Mouse (Mus musculus): ENCODE results near the gene Cdk5rap2. TPM values are rescaled to one million over a fixed set of nuclear protein-coding genes. Genes with fewer than 3 reads are reported as not detected.

Cdk5rap2 gene
- total RNA-seq (2017) = 26.9 and 27.7 TPM in 2 replicates

DNA sequence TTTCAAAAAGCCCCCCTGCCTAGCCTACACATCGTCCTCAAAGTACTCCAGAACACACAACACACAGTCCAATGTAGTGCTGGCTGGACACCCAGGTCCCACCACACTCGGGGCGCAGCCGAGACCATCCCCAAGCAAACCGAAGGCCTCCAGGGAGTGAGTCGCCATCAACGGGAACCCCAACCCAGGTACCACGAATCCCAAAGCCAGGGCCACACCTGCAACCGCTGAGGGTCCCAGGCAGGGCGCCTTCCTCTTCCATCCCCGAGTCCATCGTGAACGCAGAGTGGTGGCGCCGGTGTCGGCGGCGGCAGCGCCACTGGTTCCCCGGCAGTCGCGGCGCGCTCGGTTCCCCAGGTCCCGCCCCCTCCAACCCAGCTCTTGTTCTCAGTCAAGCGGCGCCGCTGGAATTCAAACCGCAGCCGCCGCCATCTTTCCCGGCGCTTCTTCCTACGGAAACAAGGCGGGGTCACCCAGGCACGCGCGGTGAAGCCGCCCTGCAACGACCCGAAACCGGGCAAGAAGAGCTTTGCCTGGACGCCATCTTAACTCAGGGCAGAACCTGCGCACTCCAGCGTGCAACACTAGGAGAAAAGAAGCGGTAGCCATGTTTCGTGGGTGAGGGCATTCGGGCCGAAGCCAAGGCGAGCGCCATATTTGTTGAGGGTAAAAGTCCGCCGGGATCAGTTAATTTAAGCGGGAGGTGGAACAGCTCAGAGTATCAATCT, at the start of gene Cdk5rap2:
Gene Cdk5rap2 (minus strand): TSS at position 450 of the 728 bp plus-strand sequence.
- ATAC-seq (ENCODE audit: extremely low read depth, insufficient number of reproducible peaks, low FRiP score, poor library complexity, severe bottlenecking) = peak; percentile 99

DNA sequence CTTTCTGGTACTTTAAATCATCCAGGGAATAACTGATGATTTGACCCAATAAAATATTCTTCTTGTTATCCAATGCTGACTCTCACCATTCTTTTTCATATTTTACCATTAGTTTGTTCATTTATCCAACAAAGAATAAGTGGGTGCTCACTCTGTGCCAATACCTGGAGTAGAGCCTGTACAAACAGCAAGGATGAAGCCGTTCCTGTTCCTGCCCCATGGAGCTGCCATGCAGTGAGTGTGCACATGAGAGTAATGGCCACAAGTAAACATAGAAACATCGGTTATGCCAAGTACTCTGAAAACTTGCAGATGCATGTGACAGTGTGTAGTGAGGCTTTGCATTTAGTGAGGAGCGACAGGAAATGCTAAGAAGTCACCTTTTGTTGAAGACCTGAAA, 41.9 kb upstream of the Cdk5rap2 start:
- no peak for ATAC-seq (ENCODE audit: extremely low read depth, insufficient number of reproducible peaks, low FRiP score, poor library complexity, severe bottlenecking)

DNA sequence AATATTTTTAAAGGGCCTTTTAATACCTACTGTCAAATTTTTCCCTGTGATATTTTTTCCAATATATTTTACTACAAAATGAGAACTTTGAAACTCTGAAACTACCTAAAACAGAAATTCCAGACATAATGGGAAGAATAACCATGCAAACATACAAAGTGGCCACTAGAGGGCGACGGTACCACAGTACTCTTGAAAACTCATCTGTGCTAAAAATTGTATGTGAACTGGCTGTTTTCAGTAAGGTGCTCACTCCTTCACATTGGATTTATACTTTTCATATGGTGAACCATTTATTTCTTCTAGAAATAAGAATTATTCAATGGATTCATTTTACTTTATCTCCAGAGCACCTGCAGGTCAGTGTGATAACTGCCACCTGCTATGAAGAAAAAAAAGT, 41.5 kb upstream of the Cdk5rap2 start:
- ATAC-seq (ENCODE audit: extremely low read depth, insufficient number of reproducible peaks, low FRiP score, poor library complexity, severe bottlenecking) = peak; percentile 82

DNA sequence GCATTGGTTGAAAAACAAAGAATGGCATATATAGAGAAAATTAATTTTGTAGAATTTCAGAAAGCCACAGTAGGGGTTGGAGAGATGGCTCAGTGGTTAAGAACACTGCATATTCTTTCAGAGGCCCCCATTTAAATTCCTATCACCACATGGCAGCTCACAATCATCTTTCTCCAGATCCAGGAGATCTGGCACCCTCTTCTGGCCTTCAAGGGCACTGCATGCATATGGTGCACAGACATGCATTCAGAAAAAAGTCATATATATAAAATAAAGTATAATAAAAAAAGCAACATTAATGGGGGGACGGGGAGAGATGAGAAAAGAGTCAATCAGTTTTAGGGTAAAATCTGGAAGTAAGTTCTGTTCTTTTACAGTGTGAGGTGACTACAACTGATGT, 39.4 kb upstream of the Cdk5rap2 start:
- no peak for ATAC-seq (ENCODE audit: extremely low read depth, insufficient number of reproducible peaks, low FRiP score, poor library complexity, severe bottlenecking)

DNA sequence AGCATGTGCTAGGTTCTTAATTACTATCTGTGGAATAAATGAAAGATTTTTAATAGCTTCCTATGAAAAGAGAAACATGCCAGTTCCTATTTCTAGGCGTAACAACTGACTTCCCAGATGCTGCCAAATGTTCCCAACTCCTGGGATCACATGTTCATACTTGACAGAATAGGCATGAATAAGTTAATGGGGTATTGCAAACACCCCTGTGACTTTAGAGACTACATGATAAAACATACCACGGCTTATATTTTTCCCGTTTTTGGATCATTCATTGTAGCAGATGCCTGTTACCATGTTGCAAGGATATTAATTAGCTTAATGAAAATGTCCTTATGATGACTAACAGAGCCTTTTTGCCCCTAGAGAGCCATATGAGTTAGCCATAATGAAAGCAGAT, 36.5 kb upstream of the Cdk5rap2 start:
- no peak for ATAC-seq (ENCODE audit: extremely low read depth, insufficient number of reproducible peaks, low FRiP score, poor library complexity, severe bottlenecking)

DNA sequence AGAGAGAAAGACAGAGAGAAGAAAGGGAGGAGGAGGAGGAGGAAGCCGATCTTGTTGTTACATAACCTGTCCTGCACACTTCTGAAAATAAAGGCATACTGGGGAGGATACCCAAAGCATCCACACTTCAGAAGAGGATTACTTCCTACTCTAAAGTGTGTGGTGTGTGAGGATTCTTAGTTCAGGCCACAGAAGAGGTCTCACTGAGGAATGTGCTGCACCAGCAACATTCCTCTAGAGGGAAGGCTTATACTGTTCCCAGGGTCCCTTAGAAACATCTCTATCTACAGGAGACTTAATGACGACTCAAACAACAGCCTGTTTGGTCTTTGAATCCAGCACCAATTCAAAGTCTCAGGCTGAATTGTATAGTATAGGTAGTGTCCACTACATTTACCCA, 10.0 kb upstream of the Cdk5rap2 start:
- ATAC-seq (ENCODE audit: extremely low read depth, insufficient number of reproducible peaks, low FRiP score, poor library complexity, severe bottlenecking) = no peak

DNA sequence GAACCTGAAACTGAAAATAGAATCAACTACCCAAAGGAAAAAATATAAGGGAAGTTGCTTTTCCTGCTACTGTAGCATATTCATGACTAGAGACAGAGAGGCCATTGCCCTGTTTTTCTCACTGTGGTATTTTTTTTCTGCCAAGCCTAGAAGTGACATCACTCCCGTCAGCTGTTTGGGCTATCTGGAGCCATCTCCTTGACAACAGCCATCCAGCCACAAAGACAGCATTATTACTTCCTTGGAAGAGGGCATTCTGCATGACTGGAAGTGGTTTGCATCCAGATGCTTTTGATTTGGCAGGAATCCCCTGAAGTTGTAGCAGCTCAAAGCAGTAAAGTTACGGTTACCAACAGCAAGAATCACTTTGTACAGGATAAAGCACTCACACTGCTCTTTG, 1.9 kb upstream of the Cdk5rap2 start:
- no peak for ATAC-seq (ENCODE audit: extremely low read depth, insufficient number of reproducible peaks, low FRiP score, poor library complexity, severe bottlenecking)

DNA sequence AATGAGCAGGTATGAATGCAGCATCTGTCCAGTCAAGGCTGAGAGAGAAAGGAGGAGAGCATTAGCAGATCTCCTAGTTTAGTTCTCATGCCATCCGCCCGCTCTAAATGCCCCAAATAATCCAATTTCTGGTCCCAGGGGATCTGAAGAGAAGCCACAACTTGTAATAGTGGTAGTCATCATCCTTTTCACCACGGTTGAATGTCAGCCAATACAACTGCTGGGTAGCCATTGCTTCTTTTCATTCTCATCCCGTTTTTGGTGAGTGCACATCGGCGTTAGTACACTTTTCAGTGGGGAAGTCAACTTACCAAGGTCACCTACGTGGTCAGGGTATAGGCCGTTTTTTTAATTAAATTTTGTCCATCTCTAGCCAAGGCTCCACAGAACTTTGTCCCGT, 787 bp downstream of the Cdk5rap2 start:
- no peak for ATAC-seq (ENCODE audit: extremely low read depth, insufficient number of reproducible peaks, low FRiP score, poor library complexity, severe bottlenecking)

DNA sequence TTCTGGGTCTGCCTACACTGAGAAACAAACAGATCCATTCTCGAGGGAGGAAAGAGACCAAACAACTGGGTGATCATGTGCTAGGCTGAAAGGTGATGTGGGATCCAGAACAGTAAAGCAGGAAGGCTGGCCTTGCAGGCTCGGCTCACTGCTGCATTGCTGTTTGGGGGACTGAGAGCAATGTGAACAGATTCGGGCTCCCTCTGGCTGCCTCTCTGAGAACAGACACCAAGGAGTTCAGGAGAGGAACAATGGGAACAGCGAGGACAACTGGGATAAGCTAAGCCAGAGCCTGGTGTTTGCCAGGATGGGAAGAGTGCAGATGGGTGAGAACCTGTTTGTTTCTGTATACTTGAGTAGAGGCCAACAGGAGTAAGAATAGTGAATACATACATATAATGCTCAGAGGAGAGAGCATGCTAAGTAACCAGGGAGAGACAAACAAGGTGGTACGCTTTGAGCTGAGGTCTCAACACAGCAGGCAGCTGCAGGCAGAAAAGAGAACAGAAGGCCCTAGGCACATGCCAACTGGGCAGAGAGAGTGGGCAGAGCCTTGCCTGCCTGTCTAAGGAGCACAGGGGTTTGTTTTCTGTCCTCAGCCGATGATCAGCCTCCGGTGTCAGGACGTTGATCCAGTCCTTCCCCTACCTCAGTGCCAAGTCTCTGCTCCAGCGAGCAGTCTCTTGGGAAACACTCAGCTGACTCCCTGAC, 8.0 kb downstream of the Cdk5rap2 start:
- ATAC-seq (ENCODE audit: extremely low read depth, insufficient number of reproducible peaks, low FRiP score, poor library complexity, severe bottlenecking) = no peak

DNA sequence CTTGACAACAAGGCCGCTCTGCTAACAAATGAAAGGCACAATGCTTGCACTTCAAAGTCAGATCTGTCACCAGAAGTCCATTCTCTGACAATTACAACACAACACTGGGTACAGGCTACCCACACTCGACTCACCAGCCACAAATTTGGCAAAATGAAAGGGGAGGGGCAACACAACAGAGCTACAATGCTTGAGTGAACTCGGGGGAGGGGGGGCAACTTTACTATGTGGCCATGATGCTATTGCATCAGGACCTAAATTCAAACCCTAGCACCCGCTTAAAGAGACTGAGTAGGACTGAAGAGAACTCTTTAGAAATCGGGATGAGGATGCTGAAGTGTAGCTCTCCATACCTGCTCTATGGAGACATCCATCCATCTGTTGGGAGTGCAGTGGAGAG, 10.8 kb downstream of the Cdk5rap2 start:
- ATAC-seq (ENCODE audit: extremely low read depth, insufficient number of reproducible peaks, low FRiP score, poor library complexity, severe bottlenecking) = no peak

DNA sequence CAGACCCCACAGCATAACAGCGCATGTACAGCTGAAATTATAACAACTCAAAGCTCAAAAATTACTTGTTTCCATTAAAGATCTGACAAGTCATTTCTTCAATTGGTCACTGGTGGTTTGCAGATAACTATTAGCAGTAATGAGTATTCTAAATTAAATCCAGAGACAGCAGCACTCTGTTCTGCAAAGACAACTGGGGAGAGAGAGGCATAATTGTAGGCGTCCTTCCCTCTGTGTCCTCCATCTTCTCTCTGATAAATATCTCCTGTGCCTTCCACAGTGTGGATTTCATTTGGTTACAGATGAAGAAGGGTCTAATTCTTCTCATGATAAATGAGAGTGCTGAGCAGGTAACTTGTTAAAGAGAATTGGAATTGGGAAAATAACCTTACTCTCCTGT, 11.2 kb downstream of the Cdk5rap2 start:
- ATAC-seq (ENCODE audit: extremely low read depth, insufficient number of reproducible peaks, low FRiP score, poor library complexity, severe bottlenecking) = no peak

DNA sequence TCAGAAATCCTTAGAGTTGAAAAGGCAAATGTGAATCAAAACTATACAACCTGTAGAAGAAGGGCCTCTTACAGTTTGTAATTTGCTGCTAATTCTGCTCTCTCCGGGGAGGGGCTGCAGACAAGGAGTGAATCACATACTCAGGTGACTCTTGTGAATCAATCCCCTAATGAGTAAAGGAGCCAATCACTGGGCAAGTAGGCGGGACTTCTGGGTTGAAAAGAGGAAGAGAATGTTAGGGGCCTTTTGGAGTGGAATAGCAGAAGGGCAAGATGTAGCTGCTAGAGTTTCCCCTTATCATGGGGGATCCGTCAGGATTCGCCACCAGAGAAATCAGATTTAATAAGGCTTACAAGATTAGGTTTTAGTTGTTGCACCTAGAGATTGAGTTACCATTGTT, 12.2 kb downstream of the Cdk5rap2 start:
- ATAC-seq (ENCODE audit: extremely low read depth, insufficient number of reproducible peaks, low FRiP score, poor library complexity, severe bottlenecking) = no peak

DNA sequence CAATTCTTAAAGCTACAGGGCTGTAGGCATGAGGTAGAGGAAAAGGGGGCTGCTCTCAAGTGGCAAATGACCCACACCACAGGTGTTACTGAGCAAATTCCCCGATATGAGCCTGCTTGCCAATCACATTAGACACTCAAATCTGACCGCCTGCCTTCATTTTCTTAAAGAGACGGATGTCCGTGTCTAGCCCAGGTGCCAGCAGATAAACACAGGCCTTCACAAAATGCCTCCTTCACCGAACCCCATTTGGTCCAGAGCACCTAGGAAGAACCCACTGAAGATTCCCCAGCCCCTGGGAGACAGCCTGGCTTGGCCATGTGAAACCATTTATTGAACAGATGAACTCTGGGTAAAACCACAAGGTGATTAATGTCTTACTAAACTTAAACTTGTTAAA, 13.5 kb downstream of the Cdk5rap2 start:
- no peak for ATAC-seq (ENCODE audit: extremely low read depth, insufficient number of reproducible peaks, low FRiP score, poor library complexity, severe bottlenecking)

DNA sequence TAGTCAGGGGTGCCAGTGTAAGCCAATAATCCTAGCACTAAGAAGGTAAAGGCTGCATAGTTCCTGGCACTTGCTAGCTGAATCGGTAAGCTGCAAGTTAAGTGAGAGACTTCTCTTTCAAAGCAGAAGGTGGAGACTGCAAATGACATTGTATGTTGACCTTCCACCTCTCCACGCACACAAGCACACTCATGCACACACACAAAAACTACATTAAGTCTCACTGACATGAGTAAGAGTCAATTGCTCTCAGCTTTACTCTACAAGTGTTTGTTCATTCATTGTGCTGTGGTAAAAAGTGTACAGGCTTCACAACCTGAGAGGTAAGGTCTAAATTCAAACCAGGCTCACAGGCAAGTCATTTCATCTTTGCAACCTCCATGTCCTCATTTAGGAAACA, 15.5 kb downstream of the Cdk5rap2 start:
- no peak for ATAC-seq (ENCODE audit: extremely low read depth, insufficient number of reproducible peaks, low FRiP score, poor library complexity, severe bottlenecking)

DNA sequence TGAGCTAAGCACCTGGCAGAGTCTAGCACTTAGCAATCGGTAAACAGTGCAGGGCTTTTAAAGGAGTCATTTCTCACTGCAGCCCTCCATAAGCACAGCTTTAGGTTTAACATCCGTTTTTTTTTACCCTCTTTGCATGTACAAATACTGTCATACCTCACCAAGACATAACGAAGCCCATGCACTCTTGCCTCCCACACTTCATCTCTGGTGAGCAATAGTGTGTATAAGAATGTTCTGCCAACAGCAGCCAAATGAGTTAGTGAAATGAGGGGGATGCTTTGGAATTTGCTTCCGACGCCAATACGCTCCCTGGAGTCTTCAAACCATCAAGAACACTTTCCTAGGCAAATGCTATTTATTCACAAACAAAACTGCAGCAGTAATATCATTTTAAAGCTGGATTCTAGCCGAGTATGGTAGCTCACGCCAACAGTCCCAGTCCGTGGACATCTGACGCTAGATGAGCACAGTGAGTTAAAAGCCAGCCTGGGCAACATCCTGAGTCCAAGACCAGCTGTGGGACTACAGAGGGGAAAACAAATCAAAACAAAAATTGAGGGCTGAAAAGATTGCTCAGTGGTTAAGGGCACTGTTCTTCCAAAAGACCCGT, 18.4 kb downstream of the Cdk5rap2 start:
- ATAC-seq (ENCODE audit: extremely low read depth, insufficient number of reproducible peaks, low FRiP score, poor library complexity, severe bottlenecking) = no peak

DNA sequence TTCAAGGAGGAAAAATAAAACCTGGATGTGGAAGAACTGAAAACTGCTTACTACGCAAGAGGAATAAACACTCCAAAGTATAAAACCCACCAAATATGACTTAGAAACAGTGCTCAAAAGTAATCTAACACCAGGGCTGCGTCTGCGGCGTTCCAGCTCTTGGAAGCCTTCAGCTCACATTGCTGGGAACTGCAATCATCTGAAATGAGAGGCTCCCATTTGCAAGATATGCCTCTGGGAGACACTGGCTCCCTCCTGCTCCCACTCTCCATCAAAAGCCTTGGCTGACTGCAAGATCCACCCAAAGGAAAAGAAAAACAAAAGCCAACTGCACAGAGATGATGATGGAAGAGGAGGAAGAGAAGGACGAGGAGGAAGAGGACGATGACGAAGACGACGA, 19.2 kb downstream of the Cdk5rap2 start:
- ATAC-seq (ENCODE audit: extremely low read depth, insufficient number of reproducible peaks, low FRiP score, poor library complexity, severe bottlenecking) = no peak

DNA sequence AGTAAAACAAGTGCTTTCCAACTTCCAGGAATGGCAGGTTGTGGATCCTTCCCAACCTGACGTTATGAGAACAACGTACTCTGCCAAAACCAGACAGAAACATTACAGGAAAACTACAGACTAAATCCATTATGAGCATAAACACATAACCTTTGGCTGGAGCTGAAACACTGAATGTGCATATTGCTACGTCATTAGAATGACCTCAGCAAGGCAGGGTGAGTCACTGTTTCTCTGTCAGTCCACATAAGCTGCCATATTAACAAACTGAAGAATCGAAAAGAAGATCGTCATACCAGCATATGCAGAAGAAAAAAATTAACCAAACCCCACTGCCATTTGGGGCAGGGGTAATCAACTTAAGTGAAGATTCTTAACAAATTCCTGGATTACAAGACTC, 24.0 kb downstream of the Cdk5rap2 start:
- ATAC-seq (ENCODE audit: extremely low read depth, insufficient number of reproducible peaks, low FRiP score, poor library complexity, severe bottlenecking) = no peak

DNA sequence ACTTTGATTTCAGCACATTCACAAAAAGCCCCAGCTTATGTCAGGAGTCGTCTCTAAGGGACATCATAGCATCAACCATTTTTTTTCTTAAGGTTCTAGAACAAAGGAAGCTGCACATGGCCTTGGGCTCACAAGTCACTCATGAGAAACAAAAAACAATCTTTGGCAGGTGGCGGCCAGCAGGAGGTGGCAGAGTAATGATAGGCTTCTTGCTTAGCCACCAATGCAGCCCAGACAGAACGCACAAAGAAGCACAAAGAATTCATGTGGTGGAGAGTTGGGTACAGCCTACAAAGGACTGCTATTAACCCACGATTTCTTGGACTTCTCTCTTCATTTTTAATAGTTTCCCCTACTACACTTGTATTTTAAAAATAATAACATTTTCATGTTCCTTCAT, 32.9 kb downstream of the Cdk5rap2 start:
- ATAC-seq (ENCODE audit: extremely low read depth, insufficient number of reproducible peaks, low FRiP score, poor library complexity, severe bottlenecking) = no peak

DNA sequence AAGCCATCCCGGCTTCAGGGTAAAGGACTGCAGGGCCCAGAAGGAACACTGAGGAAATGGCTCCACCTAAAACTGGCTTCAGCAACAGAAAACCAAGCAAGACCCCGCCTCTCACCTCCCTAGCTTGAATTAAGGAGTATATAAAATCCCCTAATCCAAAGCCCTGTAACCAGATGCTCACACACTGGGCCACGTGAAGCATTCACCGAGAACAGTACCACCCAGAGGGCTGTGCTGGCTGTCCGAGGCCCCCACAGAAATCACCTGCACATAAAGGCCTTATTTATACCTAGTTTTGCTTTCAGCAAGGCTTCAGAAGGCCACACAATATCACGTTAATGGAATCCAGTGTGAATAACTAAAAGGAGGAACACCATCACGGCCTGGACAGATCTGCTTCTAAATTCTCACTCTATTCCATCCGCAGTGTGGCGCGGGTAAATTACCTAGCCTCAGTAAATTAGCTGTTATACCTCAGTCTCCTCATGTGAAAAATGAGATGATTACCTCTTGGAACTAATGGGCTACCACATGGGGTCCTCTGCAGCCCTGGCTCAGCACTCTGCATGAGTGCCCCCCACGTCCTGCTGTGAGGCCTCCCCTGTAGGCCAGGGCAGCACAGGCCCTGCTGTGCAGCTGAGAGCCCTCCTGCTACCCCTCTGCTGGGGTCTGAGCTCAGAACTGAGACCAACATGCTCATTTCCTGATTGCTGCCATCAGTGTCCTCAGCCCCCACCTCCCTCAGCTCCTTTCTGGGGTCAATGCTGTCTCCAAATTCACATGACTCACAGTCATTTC, 45.0 kb downstream of the Cdk5rap2 start:
- no peak for ATAC-seq (ENCODE audit: extremely low read depth, insufficient number of reproducible peaks, low FRiP score, poor library complexity, severe bottlenecking)

DNA sequence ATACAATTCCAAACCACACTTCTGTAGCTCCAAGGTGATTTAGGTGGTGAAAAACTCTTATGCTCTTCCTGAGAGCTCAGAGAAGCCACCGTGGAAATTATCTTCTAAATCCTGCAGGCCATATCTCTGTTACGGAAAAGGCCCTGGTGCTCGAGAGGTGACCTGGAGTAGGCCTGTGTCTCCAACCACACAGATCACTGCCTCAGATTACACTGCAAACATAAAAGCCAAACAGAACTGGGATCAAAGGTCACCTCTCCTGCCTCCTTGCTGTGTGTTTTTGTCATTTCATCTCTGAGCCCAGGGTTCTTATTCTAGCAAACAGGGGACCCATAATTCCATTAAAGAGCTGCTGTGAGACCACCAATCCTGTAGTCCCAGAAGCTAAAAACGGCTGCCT, 48.9 kb downstream of the Cdk5rap2 start:
- no peak for ATAC-seq (ENCODE audit: extremely low read depth, insufficient number of reproducible peaks, low FRiP score, poor library complexity, severe bottlenecking)

All from neutrophil, adult 5-6 weeks (primary cell).